Mouse (Mus musculus) C2C12 (cell line): Measurements from ENCODE around the gene Cacna2d4.
"Not testable (repeated sequence)": the region's sequence is repeated elsewhere in the genome, so short reads cannot be mapped to it uniquely, and the experiment has no call there.

Source experiments
- CTCF ChIP-seq: IDR thresholded peaks from one replicate; pipeline ENCODE4 v1.5.1; 2011; ENCODE audit not compliant: control insufficient read depth, insufficient read depth, insufficient read length
- FOSL1 ChIP-seq: IDR thresholded peaks from one replicate; pipeline ENCODE4 v1.8.0; 2011; ENCODE audit warnings: mild to moderate bottlenecking, low read length; ENCODE audit not compliant: poor library complexity, insufficient read depth, severe bottlenecking
- MAX ChIP-seq: IDR thresholded peaks from one replicate; pipeline ENCODE4 v1.6.1; 2011; ENCODE audit warnings: mild to moderate bottlenecking, control low read depth
- MYOD1 ChIP-seq: IDR thresholded peaks from one replicate; pipeline ENCODE4 v1.6.1; 2011; ENCODE audit warnings: low read depth; ENCODE audit not compliant: control insufficient read depth, insufficient read length
- MYOG ChIP-seq: IDR thresholded peaks from one replicate; pipeline ENCODE4 v1.6.1; 2011; ENCODE audit not compliant: control insufficient read depth, insufficient read length; ENCODE audit errors: extremely low read depth
- USF1 ChIP-seq: IDR thresholded peaks from one replicate; pipeline ENCODE4 v1.6.1; 2011; ENCODE audit warnings: low read depth, mild to moderate bottlenecking, control low read depth, moderate library complexity

GRCm38 (mm10) chr6:119366800-119367199 is 130.5 kb downstream of the Cacna2d4 start:
- TF ChIP-seq CTCF, MAX, FOSL1, USF1, MYOD1, MYOG: not testable (repeated sequence)
